Mouse (Mus musculus): ENCODE data around the gene Cish.
"Not testable (repeated sequence)": the region's sequence is repeated elsewhere in the genome, so short reads cannot be mapped to it uniquely, and the experiment has no call there.

Cish gene

GRCm38 (mm10) chr9:107299783-107300182 lies 4.0 kb downstream of the Cish start:
- DNase-seq, result no peak

GRCm38 (mm10) chr9:107300224-107300973 lies 4.6 kb downstream of the Cish start:
- no peak for DNase-seq

GRCm38 (mm10) chr9:107301554-107302331 lies 5.9 kb downstream of the Cish start:
- DNase-seq, result no peak

- no peak for DNase-seq
Measured at GRCm38 (mm10) chr9:107302592-107302991, 6.8 kb downstream of the Cish start.

GRCm38 (mm10) chr9:107303121-107303820 lies 7.4 kb downstream of the Cish start:
- DNase-seq, result no peak

- no peak for DNase-seq
Measured at GRCm38 (mm10) chr9:107303900-107304299, 8.1 kb downstream of the Cish start.

GRCm38 (mm10) chr9:107304383-107304782 lies 8.6 kb downstream of the Cish start:
- DNase-seq, result no peak

- no peak for DNase-seq
Measured at GRCm38 (mm10) chr9:107305012-107305411, 9.2 kb downstream of the Cish start.

- DNase-seq, result no peak
Measured at GRCm38 (mm10) chr9:107305601-107306542, 10.0 kb downstream of the Cish start.

- not testable (repeated sequence) for DNase-seq
Measured at GRCm38 (mm10) chr9:107306673-107307072, 10.8 kb downstream of the Cish start.

- DNase-seq, result no peak
Measured at GRCm38 (mm10) chr9:107307099-107307872, 11.5 kb downstream of the Cish start.

- DNase-seq, result no peak
Measured at GRCm38 (mm10) chr9:107307886-107308285, 12.1 kb downstream of the Cish start.

GRCm38 (mm10) chr9:107308346-107309000 lies 12.6 kb downstream of the Cish start:
- no peak for DNase-seq

GRCm38 (mm10) chr9:107309171-107309570 lies 13.3 kb downstream of the Cish start:
- no peak for DNase-seq

- no peak for DNase-seq
Measured at GRCm38 (mm10) chr9:107309600-107309999, 13.8 kb downstream of the Cish start.

- peak; percentile 49 to 52 for DNase-seq
Measured at GRCm38 (mm10) chr9:107312811-107313584, 17.2 kb downstream of the Cish start.

- DNase-seq, result no peak
Measured at GRCm38 (mm10) chr9:107313926-107314325, 18.1 kb downstream of the Cish start.

- no peak for DNase-seq
Measured at GRCm38 (mm10) chr9:107315791-107316190, 20.0 kb downstream of the Cish start.

GRCm38 (mm10) chr9:107322461-107323050 lies 26.7 kb downstream of the Cish start:
- DNase-seq, result no peak

GRCm38 (mm10) chr9:107323558-107323957 lies 27.7 kb downstream of the Cish start:
- DNase-seq, result no peak
